Mouse (Mus musculus): Measurements from ENCODE around the gene Tppp2. TPM values are rescaled to one million over a fixed set of nuclear protein-coding genes. Genes with fewer than 3 reads are reported as not detected.
A peak's percentile ranks its signal among the peaks of the same experiment; 100 is the strongest.

The Tppp2 gene
- total and polyA plus RNA-seq, 3 experiments, result not detected

DNA sequence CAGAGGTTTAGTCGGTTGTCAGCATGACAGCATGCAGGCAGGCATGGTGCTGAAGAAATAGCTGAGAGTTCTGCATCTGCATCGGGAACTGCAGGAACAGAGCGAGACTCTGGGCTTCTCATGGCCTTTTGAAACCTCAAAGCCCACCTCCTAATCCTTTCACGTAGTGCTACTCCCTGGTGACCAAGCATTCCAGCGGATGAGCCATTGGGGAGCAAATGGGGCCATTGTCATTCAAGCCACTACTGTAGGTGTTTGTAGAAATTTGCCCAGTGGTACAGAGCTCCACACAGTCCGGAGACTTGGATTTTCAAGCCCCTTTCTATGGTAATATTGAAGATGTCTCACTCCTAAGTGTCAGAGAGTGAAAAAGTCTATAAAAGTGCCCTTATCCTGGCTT is 32.2 kb upstream of the Tppp2 start:
- no peak overlapping the region for H3K9ac ChIP-seq (ENCODE audit: insufficient read depth, low read depth)
- no peaks in the 10 kb centered on the region for H3K9me3 ChIP-seq (replicated peaks; ENCODE audit: low read length)
- DNase-seq (ENCODE audit: extremely low read depth), result no peak
- H3K4me2 ChIP-seq (ENCODE audit: insufficient read depth, low read depth, poor library complexity, severe bottlenecking), result peak overlapping the region; percentile 76; the same call in 1 of the 2 replicates
- dilution Hi-C loops (cut with MboI; ENCODE audit: extremely low pct_ligation_motif_present, extremely low pct_unique_long_range_greater_than_20kb, low sequenced_read_pairs) (no loop called here), in situ Hi-C loops (cut with MboI; ENCODE audit: low pct_ligation_motif_present, low pct_unique_long_range_greater_than_20kb, low sequenced_read_pairs) (no loop called here)
- no peak overlapping the region for H3K27ac ChIP-seq (ENCODE audit: insufficient read depth, low read depth)
- peak overlapping the region in 1 of 3 experiments; percentile 71 for H3K4me3 ChIP-seq (replicated peaks in 1 of 3; ENCODE audit: low read depth in 2 of 3, low read length in 2 of 3, poor library complexity in 1 of 3)
- peaks cover 13% of the 10 kb centered on the region for H3K79me2 ChIP-seq (replicated peaks; ENCODE audit: control insufficient read depth, extremely low read depth, insufficient read depth, poor library complexity, severe bottlenecking)
- H3K27me3 ChIP-seq (replicated peaks), result no peaks in the 10 kb centered on the region
- peaks cover 0 to 19% of the 10 kb centered on the region in 2 experiments; a peak in 2 of 4 replicates for H3K4me1 ChIP-seq (ENCODE audit: control insufficient read depth in 1 of 2, insufficient read depth in 2 of 2)
- no peak for TF ChIP-seq NRF1 (IDR thresholded peaks at IDR 0.05; ENCODE audit: low read depth, low read length)
- no peak for TF ChIP-seq ETS1 (conservative IDR thresholded peaks at IDR 0.05; ENCODE audit: low read depth, low read length)
- TF ChIP-seq ELF1 (IDR thresholded peaks at IDR 0.05; ENCODE audit: low read depth, low read length), result no peak
- TF ChIP-seq TBP (conservative IDR thresholded peaks at IDR 0.05; ENCODE audit: low read depth, low read length), result no peak
- no peak for TF ChIP-seq E2F4 (IDR thresholded peaks at IDR 0.05; ENCODE audit: insufficient replicate concordance, low read depth, low read length)
- no peak for TF ChIP-seq ZC3H11A (IDR thresholded peaks at IDR 0.05; ENCODE audit: low read depth, low read length)
- no peak for TF ChIP-seq POLR2A (IDR thresholded peaks at IDR 0.05; ENCODE audit: low read depth, low read length)
- no peak for TF ChIP-seq HCFC1 (IDR thresholded peaks at IDR 0.05; ENCODE audit: low read depth, low read length)
- TF ChIP-seq MAFK (IDR thresholded peaks at IDR 0.05; ENCODE audit: insufficient replicate concordance, low read length), result no peak
- no peak for TF ChIP-seq IRF4 (IDR thresholded peaks at IDR 0.05; ENCODE audit: low read depth, low read length)
- TF ChIP-seq JUND (conservative IDR thresholded peaks at IDR 0.05; ENCODE audit: low read depth, low read length), result no peak
- TF ChIP-seq SIN3A (IDR thresholded peaks at IDR 0.05; ENCODE audit: low read length), result no peak
- no peak for TF ChIP-seq BHLHE40 (IDR thresholded peaks at IDR 0.05; ENCODE audit: low read depth, low read length)
- TF ChIP-seq ZKSCAN1 (IDR thresholded peaks at IDR 0.05; ENCODE audit: borderline replicate concordance, low read depth, low read length), result no peak
- TF ChIP-seq MAZ (IDR thresholded peaks at IDR 0.05; ENCODE audit: low read depth, low read length), result no peak
- peaks cover 34 to 48% of the 10 kb centered on the region in 2 experiments for H3K36me3 ChIP-seq (replicated peaks in 1 of 2; ENCODE audit: control insufficient read depth in 1 of 2, insufficient read depth in 1 of 2, low read length in 1 of 2)

DNA sequence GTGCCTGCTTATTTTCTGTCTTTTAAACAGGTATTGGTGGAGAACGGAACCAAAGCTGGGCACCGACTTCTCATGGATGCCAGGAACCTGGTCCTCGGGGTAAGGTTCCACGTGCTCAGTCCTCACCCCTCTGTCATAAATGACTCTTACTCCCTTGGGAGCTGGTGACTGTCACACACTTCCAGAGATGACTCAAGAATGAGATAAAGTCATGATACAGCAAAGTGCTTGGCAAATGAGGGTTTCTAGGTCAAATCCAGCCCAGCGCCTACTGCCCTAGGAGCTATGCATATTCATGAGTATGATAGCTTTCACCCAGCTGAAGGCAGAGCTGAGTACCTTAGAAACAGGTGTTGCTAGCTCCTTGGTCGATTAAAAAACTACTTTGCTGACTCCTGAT is 28.4 kb upstream of the Tppp2 start:
- in situ Hi-C loops (cut with MboI; ENCODE audit: low pct_ligation_motif_present, low pct_unique_long_range_greater_than_20kb, low sequenced_read_pairs), result no loop called here
- Histone ChIP-seq H3K4me2 (ENCODE audit: insufficient read depth, low read depth, poor library complexity, severe bottlenecking) (no peak overlapping the region), H3K27ac (ENCODE audit: insufficient read depth, low read depth) (no peak overlapping the region), H3K9ac (ENCODE audit: insufficient read depth, low read depth) (no peak overlapping the region), H3K27me3 (replicated peaks) (no peaks in the 10 kb centered on the region), H3K79me2 (replicated peaks; ENCODE audit: control insufficient read depth, extremely low read depth, insufficient read depth, poor library complexity, severe bottlenecking) (peaks cover 13% of the 10 kb centered on the region), H3K4me3 (replicated peaks in 1 of 3; ENCODE audit: low read depth in 2 of 3, low read length in 2 of 3, poor library complexity in 1 of 3) (no peak overlapping the region), H3K4me1 (ENCODE audit: control insufficient read depth in 1 of 2, insufficient read depth in 2 of 2) (peaks cover 0 to 19% of the 10 kb centered on the region in 2 experiments; a peak in 2 of 4 replicates), H3K36me3 (replicated peaks in 1 of 2; ENCODE audit: control insufficient read depth in 1 of 2, insufficient read depth in 1 of 2, low read length in 1 of 2) (peaks cover 48 to 81% of the 10 kb centered on the region in 2 experiments), H3K9me3 (replicated peaks; ENCODE audit: low read length) (no peaks in the 10 kb centered on the region)
- dilution Hi-C loops (cut with MboI; ENCODE audit: extremely low pct_ligation_motif_present, extremely low pct_unique_long_range_greater_than_20kb, low sequenced_read_pairs), result no loop called here
- peak; percentile 52 for DNase-seq (ENCODE audit: extremely low read depth)
- no peak for TF ChIP-seq USF1 (IDR thresholded peaks at IDR 0.05; ENCODE audit: low read depth, low read length)
- no peak for TF ChIP-seq E2F4 (IDR thresholded peaks at IDR 0.05; ENCODE audit: insufficient replicate concordance, low read depth, low read length)
- TF ChIP-seq CHD2 (IDR thresholded peaks at IDR 0.05; ENCODE audit: low read length), result no peak
- no peak for TF ChIP-seq PAX5 (IDR thresholded peaks at IDR 0.05; ENCODE audit: low read length)
- 0 out of 2 replicates have a peak, but pooled peaks have one; percentile 25 for TF ChIP-seq MYC (IDR thresholded peaks at IDR 0.05; ENCODE audit: low read depth, low read length)
- TF ChIP-seq CTCF (conservative IDR thresholded peaks at IDR 0.05 in 1 of 2, IDR thresholded peaks at IDR 0.05 in 1 of 2; ENCODE audit: low read depth in 2 of 2, low read length in 2 of 2), result no peak
- peak; percentile 48; the same call in 1 of the 2 replicates for TF ChIP-seq IRF4 (IDR thresholded peaks at IDR 0.05; ENCODE audit: low read depth, low read length)
- TF ChIP-seq JUN (IDR thresholded peaks at IDR 0.05; ENCODE audit: insufficient read depth, low read depth, low read length), result peak; percentile 18; the same call in 1 of the 2 replicates
- TF ChIP-seq RAD21 (IDR thresholded peaks at IDR 0.05; ENCODE audit: low read depth, low read length), result no peak
- TF ChIP-seq POLR2A (IDR thresholded peaks at IDR 0.05; ENCODE audit: low read depth, low read length), result no peak
- TF ChIP-seq SIN3A (IDR thresholded peaks at IDR 0.05; ENCODE audit: low read length), result no peak
- no peak for TF ChIP-seq ETS1 (conservative IDR thresholded peaks at IDR 0.05; ENCODE audit: low read depth, low read length)
- TF ChIP-seq USF2 (conservative IDR thresholded peaks at IDR 0.05; ENCODE audit: low read depth, low read length), result no peak
- no peak for TF ChIP-seq UBTF (IDR thresholded peaks at IDR 0.05; ENCODE audit: low read depth, low read length)
- no peak for TF ChIP-seq ZC3H11A (IDR thresholded peaks at IDR 0.05; ENCODE audit: low read depth, low read length)
- TF ChIP-seq RCOR1 (conservative IDR thresholded peaks at IDR 0.05; ENCODE audit: low read depth, low read length), result no peak
- no peak for TF ChIP-seq CHD1 (IDR thresholded peaks at IDR 0.05; ENCODE audit: low read depth, low read length)
- no peak for TF ChIP-seq KAT2A (IDR thresholded peaks at IDR 0.05; ENCODE audit: insufficient replicate concordance, low read length)
- TF ChIP-seq ZMIZ1 (IDR thresholded peaks at IDR 0.05; ENCODE audit: low read depth, low read length), result no peak
- TF ChIP-seq MAFK (IDR thresholded peaks at IDR 0.05; ENCODE audit: insufficient replicate concordance, low read length), result no peak
- TF ChIP-seq ZNF384 (IDR thresholded peaks at IDR 0.05; ENCODE audit: low read depth, low read length), result no peak
- no peak for TF ChIP-seq MAZ (IDR thresholded peaks at IDR 0.05; ENCODE audit: low read depth, low read length)
- TF ChIP-seq ZKSCAN1 (IDR thresholded peaks at IDR 0.05; ENCODE audit: borderline replicate concordance, low read depth, low read length), result no peak
- no peak for TF ChIP-seq HCFC1 (IDR thresholded peaks at IDR 0.05; ENCODE audit: low read depth, low read length)
- TF ChIP-seq MEF2A (IDR thresholded peaks at IDR 0.05; ENCODE audit: borderline replicate concordance, low read depth, low read length), result no peak
- TF ChIP-seq ELF1 (IDR thresholded peaks at IDR 0.05; ENCODE audit: low read depth, low read length), result no peak
- TF ChIP-seq TCF12 (IDR thresholded peaks at IDR 0.05; ENCODE audit: low read depth, low read length), result no peak
